Mouse (Mus musculus): Measurements from ENCODE around the gene Slc17a2. TPM values are rescaled to one million over a fixed set of nuclear protein-coding genes. Genes with fewer than 3 reads are reported as not detected.

The Slc17a2 gene
- total RNA-seq, 2 experiments from 2014 or later, result not detected

GRCm38 (mm10) chr13:23778339-23778738, 28.5 kb upstream of the Slc17a2 start:
- DNase-seq, result no peak
- intact Hi-C loops (cut with DNase I; ENCODE audit: low total_unique reads), result no loop called here

GRCm38 (mm10) chr13:23779025-23779424, 27.8 kb upstream of the Slc17a2 start:
- DNase-seq, result no peak
- intact Hi-C loops (cut with DNase I; ENCODE audit: low total_unique reads), result no loop called here

GRCm38 (mm10) chr13:23792520-23792919, 14.3 kb upstream of the Slc17a2 start:
- intact Hi-C loops (cut with DNase I; ENCODE audit: low total_unique reads), result no loop called here
- DNase-seq, result peak; percentile 6

- intact Hi-C loops (cut with DNase I; ENCODE audit: low total_unique reads), result no loop called here
Measured at GRCm38 (mm10) chr13:23799405-23799804, 7.4 kb upstream of the Slc17a2 start.

GRCm38 (mm10) chr13:23804532-23804931, 2.3 kb upstream of the Slc17a2 start:
- no peak for DNase-seq
- intact Hi-C loops (cut with DNase I; ENCODE audit: low total_unique reads), result no loop called here

More at GRCm38 (mm10) chr13:23799405-23799804, 7.4 kb upstream of the Slc17a2 start:
- no peak for DNase-seq

- intact Hi-C loops (cut with DNase I; ENCODE audit: low total_unique reads), result no loop called here
Measured at GRCm38 (mm10) chr13:23816148-23816547, 9.4 kb downstream of the Slc17a2 start.

GRCm38 (mm10) chr13:23820179-23820940, 13.6 kb downstream of the Slc17a2 start:
- intact Hi-C loops (cut with DNase I; ENCODE audit: low total_unique reads), result no loop called here
- no peak for DNase-seq

More at GRCm38 (mm10) chr13:23816148-23816547, 9.4 kb downstream of the Slc17a2 start:
- no peak for DNase-seq

- DNase-seq, result no peak
Measured at GRCm38 (mm10) chr13:23822213-23822612, 15.4 kb downstream of the Slc17a2 start.

GRCm38 (mm10) chr13:23826606-23827005, 19.8 kb downstream of the Slc17a2 start:
- intact Hi-C loops (cut with DNase I; ENCODE audit: low total_unique reads), result loop anchor here (5.0 kb wide), 1 partner anchor 121 kb away; no protein-coding TSS in a partner anchor
- DNase-seq, result no peak

More at GRCm38 (mm10) chr13:23822213-23822612, 15.4 kb downstream of the Slc17a2 start:
- intact Hi-C loops (cut with DNase I; ENCODE audit: low total_unique reads), result no loop called here

- DNase-seq, result peak; percentile 51
- intact Hi-C loops (cut with DNase I; ENCODE audit: low total_unique reads), result loop anchor here (10.0 kb wide), 1 partner anchor 462 kb away; no protein-coding TSS in a partner anchor
Measured at GRCm38 (mm10) chr13:23833053-23833452, 26.3 kb downstream of the Slc17a2 start.

- intact Hi-C loops (cut with DNase I; ENCODE audit: low total_unique reads), result loop anchor here (10.0 kb wide), 1 partner anchor 460 kb away; no protein-coding TSS in a partner anchor
Measured at GRCm38 (mm10) chr13:23834836-23835235, 28.0 kb downstream of the Slc17a2 start.

GRCm38 (mm10) chr13:23836630-23837029, 29.8 kb downstream of the Slc17a2 start:
- intact Hi-C loops (cut with DNase I; ENCODE audit: low total_unique reads), result loop anchor here (10.0 kb wide), 1 partner anchor 458 kb away; no protein-coding TSS in a partner anchor
- no peak for DNase-seq

More at GRCm38 (mm10) chr13:23834836-23835235, 28.0 kb downstream of the Slc17a2 start:
- DNase-seq, result no peak

- DNase-seq, result no peak
- intact Hi-C loops (cut with DNase I; ENCODE audit: low total_unique reads), result loop anchor here (10.0 kb wide), 1 partner anchor 455 kb away; no protein-coding TSS in a partner anchor
Measured at GRCm38 (mm10) chr13:23839308-23839707, 32.5 kb downstream of the Slc17a2 start, which contains the start of gene Slc17a3. Gene Slc17a3, plus strand, starts transcription at chr13:23839434.

- peak; percentile 14 for DNase-seq
- intact Hi-C loops (cut with DNase I; ENCODE audit: low total_unique reads), result no loop called here
Measured at GRCm38 (mm10) chr13:23845851-23846250, 39.1 kb downstream of the Slc17a2 start.

GRCm38 (mm10) chr13:23849299-23849698, 42.5 kb downstream of the Slc17a2 start:
- no peak for DNase-seq
- intact Hi-C loops (cut with DNase I; ENCODE audit: low total_unique reads), result no loop called here

- intact Hi-C loops (cut with DNase I; ENCODE audit: low total_unique reads), result no loop called here
- no peak for DNase-seq
Measured at GRCm38 (mm10) chr13:23856401-23856800, 49.6 kb downstream of the Slc17a2 start.

- no peak for DNase-seq
- intact Hi-C loops (cut with DNase I; ENCODE audit: low total_unique reads), result no loop called here
Measured at GRCm38 (mm10) chr13:23861815-23862214, 55.0 kb downstream of the Slc17a2 start.

- intact Hi-C loops (cut with DNase I; ENCODE audit: low total_unique reads), result no loop called here
- peak; percentile 12 for DNase-seq
Measured at GRCm38 (mm10) chr13:23864711-23865110, 57.9 kb downstream of the Slc17a2 start.

GRCm38 (mm10) chr13:23866086-23866710, 59.4 kb downstream of the Slc17a2 start:
- DNase-seq, result no peak
- intact Hi-C loops (cut with DNase I; ENCODE audit: low total_unique reads), result no loop called here

- DNase-seq, result no peak
- intact Hi-C loops (cut with DNase I; ENCODE audit: low total_unique reads), result no loop called here
Measured at GRCm38 (mm10) chr13:23867000-23867399, 60.2 kb downstream of the Slc17a2 start.
